Mouse (Mus musculus) natural killer cell, adult 2 months (primary cell): ENCODE measurements around the gene Olfr320.
"Not testable (repeated sequence)": the region's sequence is repeated elsewhere in the genome, so short reads cannot be mapped to it uniquely, and the experiment has no call there.

ENCODE experiments used
- DNase-seq, 2 experiments: peaks; one replicate each; pipeline ENCODE4 v3.0.0; 2022; ENCODE audit warnings: low spot score in 2 of 2

The Olfr320 gene

GRCm38 (mm10) chr11:58680799-58681198, at the start of gene Olfr320:
Gene Olfr320, plus strand, starts transcription at chr11:58681099.
- DNase-seq, result no peak

- no peak for DNase-seq
Measured at GRCm38 (mm10) chr11:58634878-58635277, 46.0 kb upstream of the Olfr320 start.

DNA sequence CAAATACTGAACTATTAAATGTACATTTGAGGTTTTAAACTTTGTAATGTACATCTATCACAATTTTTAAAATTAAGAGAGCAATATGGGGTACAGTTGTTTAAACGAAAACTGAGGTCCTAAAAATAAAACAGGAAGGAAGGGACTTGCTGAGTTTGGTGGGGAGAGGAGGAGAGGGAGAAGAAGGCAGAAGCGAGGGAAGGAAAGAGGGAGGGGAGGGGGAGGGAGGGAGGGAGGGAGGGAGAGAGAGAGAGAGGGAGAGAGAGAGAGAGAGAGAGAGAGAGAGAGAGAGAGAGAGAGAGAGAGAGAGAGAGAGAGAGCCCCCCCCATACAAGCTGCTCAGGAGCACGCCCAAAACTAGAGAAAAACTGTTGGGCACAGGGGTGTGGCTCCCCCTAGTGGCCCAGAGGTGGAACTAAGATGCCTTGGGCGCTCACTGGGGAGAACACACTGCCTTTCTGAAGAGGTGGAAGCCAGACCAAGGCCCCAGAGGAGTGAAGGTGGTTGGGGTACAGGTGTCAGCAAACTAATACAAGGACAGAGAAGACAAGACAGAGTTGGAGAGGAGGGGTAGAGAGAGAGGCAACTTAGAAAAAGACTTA, 44.4 kb upstream of the Olfr320 start:
- DNase-seq, result peak; percentile 20 to 48

DNA sequence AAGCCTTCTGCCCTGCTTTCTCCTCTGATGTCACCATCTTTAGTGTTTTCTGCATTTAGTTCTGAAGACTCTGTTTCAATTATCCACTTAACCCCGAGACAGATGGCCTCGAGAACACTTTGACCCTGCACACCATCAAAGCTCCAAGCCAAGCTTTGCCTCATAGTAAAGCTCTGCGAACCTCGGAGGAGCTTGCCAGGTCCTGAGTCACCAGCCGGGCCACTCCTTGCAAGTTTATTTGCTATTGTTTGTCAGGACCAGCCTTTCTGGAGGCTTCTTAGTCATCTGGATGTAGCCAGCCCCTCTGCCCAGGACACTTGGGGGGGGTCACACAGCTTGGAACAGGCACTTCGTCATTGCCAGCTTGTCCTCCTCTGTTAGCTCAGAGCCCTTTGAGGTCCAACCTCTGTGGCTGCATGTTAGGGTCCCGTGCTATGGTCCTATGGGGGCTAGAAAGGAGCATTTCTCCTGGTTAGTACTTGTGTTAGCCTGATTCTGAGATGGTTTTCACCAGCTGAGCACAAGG, 42.7 kb upstream of the Olfr320 start:
- DNase-seq, result no peak

DNA sequence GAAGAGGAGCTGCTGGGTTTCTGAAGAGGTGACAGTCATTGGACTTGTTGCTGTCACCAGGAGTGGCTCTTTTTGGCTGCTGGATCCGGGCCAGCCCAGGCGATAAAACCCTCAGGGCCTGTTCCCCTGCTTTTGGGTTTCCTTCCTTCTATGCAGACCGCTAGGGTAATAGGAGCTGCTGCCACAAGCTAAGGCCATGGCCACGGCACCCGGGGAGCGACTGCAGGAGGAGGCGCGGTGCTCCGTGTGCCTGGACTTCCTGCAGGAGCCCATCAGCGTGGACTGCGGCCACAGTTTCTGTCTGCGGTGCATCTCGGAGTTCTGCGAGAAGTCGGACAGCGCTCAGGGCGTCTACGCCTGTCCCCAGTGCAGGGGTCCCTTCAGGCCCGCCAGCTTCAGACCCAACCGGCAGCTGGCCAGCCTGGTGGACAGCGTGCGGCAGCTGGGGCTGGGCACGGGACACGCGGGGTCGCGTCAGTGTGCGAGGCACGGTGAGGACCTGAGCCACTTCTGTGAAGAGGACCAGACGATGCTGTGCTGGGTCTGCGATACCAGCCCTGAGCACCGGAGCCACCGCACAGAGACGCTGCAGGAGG, 40.5 kb upstream of the Olfr320 start, which contains the start of gene Trim58:
Gene Trim58 (plus strand): TSS at position 194 of the 596 bp plus-strand sequence.
- no peak for DNase-seq

- DNase-seq, result no peak
Measured at GRCm38 (mm10) chr11:58641057-58641456, 39.8 kb upstream of the Olfr320 start.

DNA sequence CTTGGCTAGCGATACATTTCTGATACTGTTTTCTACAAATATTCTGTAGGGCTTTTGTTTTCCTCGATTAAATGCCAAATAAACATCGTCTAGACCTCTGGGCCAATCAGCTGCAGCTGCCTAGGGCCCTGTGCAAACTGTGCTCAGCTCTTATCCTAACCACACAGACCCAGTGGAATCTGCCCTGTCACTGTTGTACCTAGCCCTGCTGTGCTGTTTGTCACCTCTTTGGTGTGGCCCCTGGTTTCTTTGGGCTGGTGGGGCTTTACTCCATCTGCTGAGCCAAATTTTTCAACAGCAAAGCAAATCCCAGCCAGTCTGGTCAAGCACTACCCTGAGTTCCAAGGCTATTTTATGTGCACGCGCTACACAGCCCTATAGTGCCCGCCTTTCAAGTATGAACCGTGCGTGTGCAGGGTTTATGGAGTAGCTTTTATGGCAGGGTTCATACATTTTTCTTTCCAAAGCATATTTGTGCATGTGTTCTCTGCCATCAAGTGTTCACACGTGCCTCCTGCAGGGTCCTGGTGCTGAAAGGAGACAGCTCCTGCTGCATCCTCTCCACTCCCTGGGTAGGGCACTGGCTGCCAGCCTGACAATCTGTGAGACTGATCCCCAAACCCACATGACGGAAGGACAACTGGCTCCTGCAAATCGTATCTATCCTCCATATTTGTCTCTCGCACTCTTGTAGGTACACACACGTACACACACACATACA, 39.1 kb upstream of the Olfr320 start:
- DNase-seq, result no peak

GRCm38 (mm10) chr11:58643350-58643749, 37.5 kb upstream of the Olfr320 start:
- DNase-seq, result peak; percentile 44 to 51

- no peak for DNase-seq
Measured at GRCm38 (mm10) chr11:58655151-58655550, 25.7 kb upstream of the Olfr320 start.

- DNase-seq, result no peak
Measured at GRCm38 (mm10) chr11:58658596-58658995, 22.3 kb upstream of the Olfr320 start, which contains the start of gene Olfr322. Gene Olfr322, plus strand, starts transcription at chr11:58658782.

DNA sequence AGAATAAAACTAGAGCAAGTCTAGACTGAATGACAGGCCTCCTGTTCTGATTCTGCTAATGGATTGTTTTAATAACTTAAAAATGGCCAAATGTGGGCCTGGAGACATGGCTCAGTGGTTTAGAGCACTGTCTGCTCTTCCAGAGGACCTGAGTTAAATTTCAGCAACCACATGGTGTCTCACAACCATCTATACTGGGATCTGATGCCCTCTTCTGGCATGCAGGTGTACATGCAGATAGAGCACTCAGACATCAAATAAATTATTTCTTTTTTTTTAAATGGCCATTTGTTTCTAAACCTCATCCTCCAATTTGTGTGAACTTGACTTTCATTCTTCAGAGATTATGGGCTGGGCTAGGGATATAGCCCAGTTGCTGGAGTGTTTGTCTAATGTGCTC, 11.6 kb upstream of the Olfr320 start:
- no peak for DNase-seq

DNA sequence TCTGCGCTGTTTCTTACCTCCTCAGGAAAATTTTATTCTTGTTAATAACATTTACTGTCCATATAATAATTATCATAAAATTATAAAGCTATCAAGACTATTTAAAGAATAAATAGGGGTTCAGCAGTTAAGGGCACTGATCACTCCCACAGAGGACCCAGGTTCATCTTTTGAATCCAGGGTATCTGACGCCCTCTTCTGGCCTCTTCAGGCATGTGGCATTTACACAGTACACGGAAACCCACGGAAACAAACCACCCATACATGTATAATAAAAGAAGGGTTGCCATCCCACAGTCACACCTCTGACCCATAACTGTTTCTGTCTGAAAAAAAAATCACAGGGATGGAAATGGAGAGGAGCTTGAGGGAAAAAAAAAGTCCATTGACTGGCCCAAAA, 9.1 kb upstream of the Olfr320 start:
- no peak for DNase-seq

- DNase-seq, result no peak
Measured at GRCm38 (mm10) chr11:58698862-58699261, 18.0 kb downstream of the Olfr320 start, which contains the start of gene Olfr319. Gene Olfr319, plus strand, starts transcription at chr11:58699162.

DNA sequence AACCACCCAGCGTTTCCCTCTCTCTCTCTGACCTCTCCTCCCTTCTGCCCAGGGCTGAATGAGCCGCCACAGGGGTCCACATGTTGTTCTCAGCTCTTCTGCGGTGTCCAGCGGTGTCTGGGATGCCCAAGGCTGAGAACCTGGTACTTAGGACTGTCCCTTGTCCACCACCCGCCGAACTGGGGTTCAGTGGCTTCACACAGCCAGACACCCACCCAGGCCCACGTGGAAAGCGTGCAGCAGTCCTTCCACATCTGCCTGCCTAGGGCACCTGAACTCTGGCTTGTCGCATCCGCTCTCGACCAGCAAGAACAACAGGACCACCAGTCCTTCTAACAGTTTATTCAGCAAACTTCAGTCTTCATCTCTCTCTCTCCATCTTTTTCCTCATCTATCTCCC, 28.2 kb downstream of the Olfr320 start:
- no peak for DNase-seq

GRCm38 (mm10) chr11:58717723-58718122, 36.8 kb downstream of the Olfr320 start:
- not testable (repeated sequence) for DNase-seq

DNA sequence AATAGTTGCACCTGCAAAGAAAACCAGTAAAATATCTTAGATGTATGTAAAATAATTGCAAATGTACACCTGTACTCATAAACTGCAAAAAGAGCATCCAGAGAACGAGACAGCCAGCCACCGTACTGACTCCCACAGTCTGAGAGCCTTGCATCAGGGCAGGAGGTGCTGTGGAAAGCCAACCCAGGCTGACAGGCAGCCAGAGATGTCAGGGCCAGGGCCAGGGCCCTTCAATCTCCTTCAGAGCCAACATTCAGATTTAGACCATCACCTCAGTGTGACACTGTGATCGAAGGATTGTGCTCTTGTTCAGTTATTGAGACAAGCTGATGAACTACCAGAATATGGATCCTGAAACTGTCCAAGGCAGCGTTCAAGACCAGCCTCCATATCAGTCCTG, 38.8 kb downstream of the Olfr320 start:
- DNase-seq, result no peak

DNA sequence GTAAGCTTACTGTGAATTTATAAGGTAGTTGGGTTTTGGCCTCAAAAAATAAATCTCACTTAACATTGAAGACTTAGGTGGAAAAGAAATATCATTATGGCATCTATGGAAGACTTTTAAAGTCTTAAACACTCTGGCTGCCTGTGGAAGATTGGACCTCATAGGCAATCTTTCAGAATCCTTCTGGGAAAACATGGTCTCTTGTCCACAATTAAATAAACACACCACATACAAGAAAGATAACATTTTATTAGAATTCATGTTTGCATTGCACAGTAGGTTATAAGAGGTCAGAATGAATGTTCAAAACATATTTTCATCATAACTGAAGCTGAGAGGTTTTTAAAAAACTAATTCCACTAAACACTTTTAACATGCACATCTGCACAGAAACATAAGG, 43.0 kb downstream of the Olfr320 start, which contains the start of gene Olfr318:
Gene Olfr318 (minus strand): TSS at position 101 of the 400 bp plus-strand sequence.
- DNase-seq, result no peak

DNA sequence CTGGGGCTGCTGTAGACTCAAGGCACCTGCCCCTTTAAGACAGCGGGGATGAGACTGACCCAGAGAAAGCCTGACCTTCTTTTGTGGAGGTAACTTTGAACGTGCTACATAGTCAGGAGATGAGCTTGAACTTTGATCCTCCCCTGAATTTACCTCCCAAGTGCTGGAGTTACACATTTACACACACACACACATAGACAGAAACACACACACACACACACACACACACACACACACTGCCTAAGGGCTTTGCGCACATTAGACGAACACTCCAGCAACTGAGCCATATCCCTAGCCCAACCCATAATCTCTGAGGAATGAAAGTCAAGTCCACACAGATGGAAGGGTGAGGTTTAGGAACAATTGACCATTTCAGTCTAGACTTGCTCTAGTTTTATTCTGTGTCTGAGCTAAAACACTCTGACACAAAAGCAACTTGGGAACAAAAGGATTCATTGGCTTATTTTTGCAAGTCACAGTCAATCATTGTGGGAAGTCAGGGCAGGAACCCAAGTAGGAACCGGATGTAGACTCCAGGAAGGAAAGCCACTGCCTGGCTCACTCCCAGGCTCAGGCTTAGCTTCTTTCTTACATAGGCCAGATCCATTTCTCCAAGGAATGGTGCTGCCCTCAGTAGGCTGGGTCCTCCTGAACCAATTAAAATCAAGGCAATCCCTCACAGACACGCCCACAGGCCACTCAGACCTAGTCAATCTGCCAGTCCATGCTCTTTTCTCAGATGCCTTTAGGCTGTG, 47.2 kb downstream of the Olfr320 start:
- not testable (repeated sequence) for DNase-seq

DNA sequence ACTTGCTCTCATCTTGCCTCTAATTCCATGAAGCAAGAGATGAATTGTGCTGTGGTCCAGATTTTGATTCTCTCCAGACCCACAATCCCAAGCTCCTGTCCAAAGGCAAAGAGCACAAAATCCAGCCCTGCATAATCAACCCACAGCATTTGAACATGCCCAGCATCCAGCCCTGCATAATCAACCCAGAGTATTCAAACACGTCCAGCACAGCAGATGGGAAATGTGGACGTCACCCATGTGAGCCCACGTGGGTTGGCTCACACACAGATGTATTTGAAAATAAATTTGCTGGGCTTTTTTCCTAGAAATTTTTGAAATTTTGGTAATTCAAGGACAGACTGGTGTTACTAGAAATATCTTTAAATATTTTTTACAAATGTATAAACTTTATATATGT, 52.5 kb downstream of the Olfr320 start:
- no peak for DNase-seq
